Mouse (Mus musculus): ENCODE results near the gene Gpx4.

DNA sequence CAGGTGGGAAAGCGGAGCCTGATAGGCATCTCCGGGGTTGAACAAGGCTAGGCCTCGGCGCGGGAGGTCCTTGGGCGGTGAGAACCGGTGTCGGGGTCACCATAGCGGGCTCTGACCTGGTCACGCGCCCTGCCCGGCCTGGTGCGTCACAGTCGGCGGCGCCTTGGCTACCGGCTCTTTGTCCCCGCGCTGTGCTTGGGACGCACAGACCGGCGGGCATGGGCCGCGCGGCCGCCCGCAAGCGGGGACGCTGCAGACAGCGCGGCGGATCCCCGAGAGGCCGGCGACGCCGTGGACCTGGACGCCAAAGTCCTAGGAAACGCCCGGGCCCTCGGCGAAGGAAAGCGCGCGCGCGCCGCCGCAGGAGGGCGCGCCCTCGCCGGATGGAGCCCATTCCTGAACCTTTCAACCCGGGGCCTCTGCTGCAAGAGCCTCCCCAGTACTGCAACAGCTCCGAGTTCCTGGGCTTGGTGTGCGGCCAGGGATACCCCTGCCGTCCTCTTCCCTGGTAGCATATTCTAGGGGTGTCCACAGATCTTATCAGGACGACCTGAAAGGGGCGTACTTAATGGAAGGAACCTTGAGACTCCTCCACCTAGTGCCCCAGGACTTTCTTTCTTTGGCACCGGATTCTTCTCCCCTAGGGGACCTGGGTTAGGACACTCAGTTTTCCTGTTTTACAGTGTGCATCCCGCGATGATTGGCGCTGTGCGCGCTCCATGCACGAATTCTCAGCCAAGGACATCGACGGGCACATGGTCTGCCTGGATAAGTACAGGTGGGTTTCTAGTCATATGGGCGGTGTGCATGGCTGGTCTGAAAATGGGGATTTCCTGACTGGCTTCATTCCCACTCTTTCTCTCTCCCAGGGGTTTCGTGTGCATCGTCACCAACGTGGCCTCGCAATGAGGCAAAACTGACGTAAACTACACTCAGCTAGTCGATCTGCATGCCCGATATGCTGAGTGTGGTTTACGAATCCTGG lies 7.2 kb downstream of the Gpx4 start:
- TF ChIP-seq CTCF (IDR thresholded peaks at IDR 0.05), result peak; percentile 76
- TF ChIP-seq POLR2A (IDR thresholded peaks at IDR 0.05; ENCODE audit: insufficient read depth, low read depth, low read length), result no peak

Measured in heart, adult 2 months (tissue).